Mouse (Mus musculus) myocyte (in vitro differentiated cells): ENCODE data around the gene Pvalb. TPM values are rescaled to one million over a fixed set of nuclear protein-coding genes. Genes with fewer than 3 reads are reported as not detected.

ENCODE experiments used
- H3K27me3 ChIP-seq: one replicate; pipeline ENCODE4 v1.6.1; 2011; ENCODE audit not compliant: control insufficient read depth, insufficient read depth, insufficient read length
- H3K36me3 ChIP-seq: one replicate; pipeline ENCODE4 v1.6.1; 2011; ENCODE audit not compliant: control insufficient read depth, insufficient read depth
- H3K4me2 ChIP-seq: one replicate; pipeline ENCODE4 v1.6.1; 2011; ENCODE audit warnings: low read depth, control low read depth
- H3K4me3 ChIP-seq: one replicate; pipeline ENCODE4 v1.5.1; 2011; ENCODE audit warnings: mild to moderate bottlenecking, control low read depth, moderate library complexity
- H3K79me2 ChIP-seq: one replicate; pipeline ENCODE4 v1.6.1; 2011; ENCODE audit not compliant: control insufficient read depth, insufficient read depth
- H3ac ChIP-seq: one replicate; pipeline ENCODE4 v1.6.1; 2011; ENCODE audit not compliant: control insufficient read depth, insufficient read length
- E2F4 ChIP-seq: IDR thresholded peaks from one replicate; pipeline ENCODE4 v1.6.1; 2011; ENCODE audit warnings: mild to moderate bottlenecking, control low read depth, moderate library complexity; ENCODE audit not compliant: insufficient read depth
- MAX ChIP-seq: IDR thresholded peaks from one replicate; pipeline ENCODE4 v1.6.1; 2011; ENCODE audit warnings: low read depth, mild to moderate bottlenecking, control low read depth
- MYOG ChIP-seq, 3 experiments: IDR thresholded peaks; one replicate each; pipeline ENCODE4 v1.6.1; 2011; ENCODE audit warnings: control low read depth in 2 of 3, low read depth in 2 of 3, mild to moderate bottlenecking in 2 of 3; ENCODE audit not compliant: insufficient read length in 2 of 3, control insufficient read depth in 1 of 3, insufficient read depth in 1 of 3
- POLR2A ChIP-seq: IDR thresholded peaks from one replicate; pipeline ENCODE4 v1.6.1; 2011; ENCODE audit warnings: low read depth, mild to moderate bottlenecking, control low read depth, moderate library complexity; ENCODE audit not compliant: insufficient read length
- POLR2AphosphoS2 ChIP-seq: IDR thresholded peaks from one replicate; pipeline ENCODE4 v1.6.1; 2011; ENCODE audit warnings: low read depth, control low read depth; ENCODE audit not compliant: insufficient read length
- REST ChIP-seq: IDR thresholded peaks from one replicate; pipeline ENCODE4 v1.6.1; 2011; ENCODE audit warnings: mild to moderate bottlenecking, control low read depth, moderate library complexity; ENCODE audit not compliant: insufficient read depth, insufficient read length
- SRF ChIP-seq: IDR thresholded peaks from one replicate; pipeline ENCODE4 v1.6.1; 2011; ENCODE audit warnings: low read depth; ENCODE audit not compliant: control insufficient read depth, insufficient read length
- TCF12 ChIP-seq: IDR thresholded peaks from one replicate; pipeline ENCODE4 v1.6.1; 2011; ENCODE audit warnings: mild to moderate bottlenecking, control low read depth; ENCODE audit not compliant: poor library complexity, insufficient read depth, severe bottlenecking
- TCF3 ChIP-seq: IDR thresholded peaks from one replicate; pipeline ENCODE4 v1.6.1; 2011; ENCODE audit warnings: low read depth, control low read depth; ENCODE audit not compliant: insufficient read length
- USF1 ChIP-seq: IDR thresholded peaks from one replicate; pipeline ENCODE4 v1.6.1; 2011; ENCODE audit warnings: low read depth, mild to moderate bottlenecking, control low read depth, moderate library complexity
- polyA plus RNA-seq: library from polyadenylated mRNA; unstranded; fragments of >200 nt; fragmentation: generic; extraction: Trizol; gene quantifications from one replicate; pipeline ENCODE4 v1.2.1, GENCODE M21; 2012; ENCODE audit warnings: missing spikeins

The Pvalb gene
- polyA plus RNA-seq, 1 experiment: 5.4 TPM

DNA sequence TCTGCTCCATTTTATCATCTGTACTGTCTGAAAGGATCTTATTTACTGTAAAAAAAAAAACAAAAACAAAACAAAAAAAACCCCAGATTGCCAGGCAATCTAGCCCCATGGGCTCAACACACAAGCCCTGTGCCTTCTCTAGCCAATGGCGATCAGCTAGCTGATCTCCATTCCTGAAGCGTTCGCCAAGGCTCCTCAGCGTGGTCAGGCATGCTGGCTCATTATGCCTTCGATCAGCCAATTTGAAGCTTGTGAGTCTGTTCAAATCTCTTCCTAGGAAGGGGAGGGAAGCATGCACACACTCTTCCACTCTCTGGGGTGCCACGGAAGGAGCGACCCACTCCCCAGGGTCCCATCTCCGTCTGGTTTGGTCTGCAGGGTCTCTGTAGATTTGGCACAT is 48.9 kb downstream of the Pvalb start:
- H3ac ChIP-seq: no peak overlapping the region
- no peak overlapping the region for H3K4me2 ChIP-seq
- H3K27me3 ChIP-seq: peaks cover 40% of the 10 kb centered on the region
- no peaks in the 10 kb centered on the region for H3K79me2 ChIP-seq
- H3K4me3 ChIP-seq: no peak overlapping the region
- H3K36me3 ChIP-seq: no peaks in the 10 kb centered on the region
- TF ChIP-seq TCF12: no peak
- no peak for TF ChIP-seq MYOG (IDR thresholded peaks at IDR 0.05; ENCODE audit: control insufficient read depth in 1 of 3, insufficient read depth in 1 of 3, insufficient read length in 2 of 3, low read depth in 2 of 3)
- TF ChIP-seq USF1: no peak
- TF ChIP-seq REST: no peak
- no peak for TF ChIP-seq SRF
- no peak for TF ChIP-seq MAX
- no peak for TF ChIP-seq E2F4
- TF ChIP-seq POLR2A: no peak

DNA sequence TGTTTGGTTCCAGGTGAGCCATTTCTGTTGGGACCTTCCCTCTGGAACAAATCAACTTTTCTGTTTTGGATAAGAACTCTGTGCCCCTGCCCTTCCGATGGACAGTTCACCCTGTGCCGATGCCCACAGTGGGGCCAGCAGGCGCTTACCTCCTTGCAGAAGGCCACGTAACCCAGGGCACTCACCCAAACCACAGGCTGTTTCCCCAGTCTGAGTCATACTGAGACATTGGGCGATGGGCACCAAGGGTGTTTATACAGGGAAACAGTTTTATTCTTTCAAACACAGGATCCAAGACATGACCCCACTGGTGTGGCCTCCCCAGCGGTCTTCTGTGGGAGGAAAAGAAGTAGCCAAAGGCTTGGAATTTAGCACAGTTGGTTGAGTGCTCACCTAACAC is 50.8 kb downstream of the Pvalb start:
- Histone ChIP-seq H3ac (no peak overlapping the region), H3K4me3 (no peak overlapping the region), H3K27me3 (peaks cover 56% of the 10 kb centered on the region), H3K36me3 (no peaks in the 10 kb centered on the region), H3K79me2 (no peaks in the 10 kb centered on the region), H3K4me2 (no peak overlapping the region)
- no peak for TF ChIP-seq SRF
- no peak for TF ChIP-seq POLR2A
- no peak for TF ChIP-seq POLR2AphosphoS2
- no peak for TF ChIP-seq E2F4
- TF ChIP-seq USF1: no peak
- TF ChIP-seq MAX: no peak

DNA sequence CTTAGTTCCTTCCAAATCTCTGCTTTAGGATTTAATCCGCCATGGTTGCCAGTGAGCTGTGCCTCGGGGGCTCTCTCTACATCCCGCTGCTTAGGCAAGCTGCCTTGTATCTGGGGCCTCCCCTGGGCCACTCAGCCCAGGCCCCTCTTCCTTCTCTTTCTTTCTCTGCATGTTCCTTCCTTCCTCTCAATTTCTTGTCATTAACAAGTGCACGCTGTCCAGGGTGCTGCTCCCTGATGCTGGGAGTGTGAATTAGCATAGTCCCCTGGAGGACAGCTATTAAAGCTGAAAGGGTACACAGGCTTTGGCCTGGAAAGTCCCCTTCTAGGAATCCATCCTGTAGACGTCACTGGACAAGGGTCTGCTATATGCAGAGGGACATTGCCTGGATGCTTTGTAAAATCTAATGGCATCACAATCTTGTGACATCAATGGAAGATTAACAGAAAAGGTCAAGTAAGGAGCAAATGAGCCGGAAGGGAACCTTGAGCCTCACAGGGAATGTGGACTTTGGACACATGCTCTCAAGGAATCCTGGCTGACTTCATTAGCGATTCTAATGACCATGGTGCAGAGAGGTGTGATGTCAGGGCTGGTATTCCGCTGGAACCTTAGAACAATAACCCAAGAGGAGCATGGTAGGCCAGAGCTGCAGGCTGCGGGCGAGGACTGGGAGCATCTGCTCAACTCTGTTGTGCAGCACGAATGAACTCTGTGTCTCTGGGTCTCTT is 53.0 kb downstream of the Pvalb start:
- Histone ChIP-seq H3K4me2 (no peak overlapping the region), H3K79me2 (no peaks in the 10 kb centered on the region), H3K4me3 (no peak overlapping the region), H3K27me3 (peaks cover 65% of the 10 kb centered on the region), H3ac (no peak overlapping the region), H3K36me3 (no peaks in the 10 kb centered on the region)
- no peak for TF ChIP-seq POLR2A
- peak; percentile 69 for TF ChIP-seq REST

DNA sequence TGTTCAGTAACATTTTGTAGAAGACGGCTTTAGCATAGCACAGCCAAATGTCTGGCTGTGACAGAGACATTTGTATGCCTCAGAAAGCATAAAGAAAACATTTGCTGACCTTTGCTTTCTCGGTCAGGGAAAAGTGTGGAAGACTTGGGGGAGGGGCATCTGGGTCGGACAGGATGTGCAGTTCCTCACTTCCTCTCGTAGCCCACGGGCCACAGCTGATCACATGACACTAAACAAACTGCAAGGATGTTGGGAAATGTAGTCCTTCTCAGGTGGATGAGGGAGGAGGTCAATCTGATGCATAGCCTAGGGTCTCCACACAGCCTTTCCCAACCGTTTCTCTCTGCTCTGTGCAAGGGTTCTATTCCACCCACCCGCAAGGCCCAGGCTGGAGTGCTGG is 57.6 kb downstream of the Pvalb start:
- TF ChIP-seq SRF (no peak), POLR2A (no peak), REST (no peak), TCF3 (no peak), USF1 (peak; percentile 82), TCF12 (no peak)
- H3ac ChIP-seq: no peak overlapping the region
- H3K36me3 ChIP-seq: no peaks in the 10 kb centered on the region
- peaks cover 77% of the 10 kb centered on the region for H3K27me3 ChIP-seq
- H3K79me2 ChIP-seq: no peaks in the 10 kb centered on the region
- no peak overlapping the region for H3K4me3 ChIP-seq
- no peak overlapping the region for H3K4me2 ChIP-seq

Other genes with a start within 250 kb of the Pvalb start
- 4.8 TPM for gene Foxred2, start 249.7 kb downstream of the Pvalb start, polyA plus RNA-seq
- 461 TPM for gene Eif3d, start 235.6 kb downstream of the Pvalb start, polyA plus RNA-seq
- 0.04 TPM for gene Cacng2, start 86.4 kb downstream of the Pvalb start, polyA plus RNA-seq
- gene Ift27, start 32.3 kb downstream of the Pvalb start, polyA plus RNA-seq: 38.7 TPM
- 0.79 TPM for gene Ncf4, start 38.4 kb upstream of the Pvalb start, polyA plus RNA-seq
- 0.14 TPM for gene Csf2rb2, start 99.3 kb upstream of the Pvalb start, polyA plus RNA-seq
- gene Csf2rb, start 119.4 kb upstream of the Pvalb start, polyA plus RNA-seq: 0.08 TPM
- gene Tex33, start 189.5 kb upstream of the Pvalb start, polyA plus RNA-seq: not detected
- 9.8 TPM for gene Tst, start 199.5 kb upstream of the Pvalb start, polyA plus RNA-seq
- 77.1 TPM for gene Mpst, start 200.0 kb upstream of the Pvalb start, polyA plus RNA-seq
- gene Kctd17, start 222.2 kb upstream of the Pvalb start, polyA plus RNA-seq: 161 TPM